Mouse (Mus musculus): Measurements from ENCODE around the gene Ap4e1. TPM values are rescaled to one million over a fixed set of nuclear protein-coding genes. Genes with fewer than 3 reads are reported as not detected.

The Ap4e1 gene
- total and polyA plus RNA-seq, 2 experiments from 2014 or later: 5.8 to 18.7 TPM

- Histone ChIP-seq H3K4me3 (ENCODE audit: low read depth, low read length) (no peak overlapping the region), H3K9ac (no peak overlapping the region), H3K4me1 (ENCODE audit: insufficient read depth) (no peaks in the 10 kb centered on the region), H3K36me3 (ENCODE audit: insufficient read depth) (peaks cover 13% of the 10 kb centered on the region), H3K27ac (ENCODE audit: low read depth, low read length) (no peak overlapping the region), H3K9me3 (ENCODE audit: low read length) (no peaks in the 10 kb centered on the region), H3K27me3 (ENCODE audit: insufficient read depth, low read length) (no peaks in the 10 kb centered on the region), H3K4me2 (ENCODE audit: low read depth) (no peak overlapping the region)
- no peak for TF ChIP-seq CTCF (IDR thresholded peaks at IDR 0.05; ENCODE audit: low read depth)
- WGBS: 96% methylated on average over 4 of the region's 4 CpGs
- no peak for ATAC-seq
- no peak for DNase-seq
Measured at GRCm38 (mm10) chr2:127108986-127109385, 100.5 kb downstream of the Ap4e1 start.

Small RNAs within 50 kb of the gene (microRNA-seq; reads per million reads assigned to microRNA genes)
- 0 reads per million in 2 experiments for gene Gm24081

Other genes with a start within 250 kb of the Ap4e1 start
- 0.14 and 0.31 TPM in 2 replicates for gene Usp50, start 225.2 kb upstream of the Ap4e1 start, total RNA-seq (2014; rRNA removed)
- gene Usp50, start 225.2 kb upstream of the Ap4e1 start, polyA plus RNA-seq (2015; fragmentation: Nextera tagmentation; extraction: Ambion mirVana): 1.3 and 2.1 TPM in 2 replicates
- gene Trpm7, start 132.5 kb upstream of the Ap4e1 start, total RNA-seq (2014; rRNA removed): 36.9 and 51.9 TPM in 2 replicates
- 13.6 and 21.7 TPM in 2 replicates for gene Trpm7, start 132.5 kb upstream of the Ap4e1 start, polyA plus RNA-seq (2015; fragmentation: Nextera tagmentation; extraction: Ambion mirVana)
- 38.9 and 55.3 TPM in 2 replicates for gene Sppl2a, start 75.5 kb upstream of the Ap4e1 start, total RNA-seq (2014; rRNA removed)
- 24.8 and 30.5 TPM in 2 replicates for gene Sppl2a, start 75.5 kb upstream of the Ap4e1 start, polyA plus RNA-seq (2015; fragmentation: Nextera tagmentation; extraction: Ambion mirVana)
- 13.8 and 20.7 TPM in 2 replicates for gene Blvra, start 61.9 kb downstream of the Ap4e1 start, total RNA-seq (2014; rRNA removed)
- gene Blvra, start 61.9 kb downstream of the Ap4e1 start, polyA plus RNA-seq (2015; fragmentation: Nextera tagmentation; extraction: Ambion mirVana): 29.4 and 32.6 TPM in 2 replicates
- gene Ncaph, start 125.2 kb downstream of the Ap4e1 start, total RNA-seq (2014; rRNA removed): 8.0 and 10.9 TPM in 2 replicates
- 10.8 and 11.0 TPM in 2 replicates for gene Ncaph, start 125.2 kb downstream of the Ap4e1 start, polyA plus RNA-seq (2015; fragmentation: Nextera tagmentation; extraction: Ambion mirVana)
- 11.0 and 16.9 TPM in 2 replicates for gene Itpripl1, start 134.7 kb downstream of the Ap4e1 start, total RNA-seq (2014; rRNA removed)
- gene Itpripl1, start 134.7 kb downstream of the Ap4e1 start, polyA plus RNA-seq (2015; fragmentation: Nextera tagmentation; extraction: Ambion mirVana): 15.5 and 16.0 TPM in 2 replicates
- 0.48 and 0.62 TPM in 2 replicates for gene 1810024B03Rik, start 199.6 kb downstream of the Ap4e1 start, total RNA-seq (2014; rRNA removed)
- gene 1810024B03Rik, start 199.6 kb downstream of the Ap4e1 start, polyA plus RNA-seq (2015; fragmentation: Nextera tagmentation; extraction: Ambion mirVana): 0.96 and 1.7 TPM in 2 replicates
- gene Snrnp200, start 199.7 kb downstream of the Ap4e1 start, total RNA-seq (2014; rRNA removed): 88.8 and 111 TPM in 2 replicates
- 27.8 and 32.6 TPM in 2 replicates for gene Snrnp200, start 199.7 kb downstream of the Ap4e1 start, polyA plus RNA-seq (2015; fragmentation: Nextera tagmentation; extraction: Ambion mirVana)
- gene Ciao1, start 239.1 kb downstream of the Ap4e1 start, total RNA-seq (2014; rRNA removed): 32.8 and 50.3 TPM in 2 replicates
- gene Ciao1, start 239.1 kb downstream of the Ap4e1 start, polyA plus RNA-seq (2015; fragmentation: Nextera tagmentation; extraction: Ambion mirVana): 27.8 and 33.1 TPM in 2 replicates
- gene Tmem127, start 239.2 kb downstream of the Ap4e1 start, total RNA-seq (2014; rRNA removed): 85.2 and 94.4 TPM in 2 replicates
- 61.6 and 74.6 TPM in 2 replicates for gene Tmem127, start 239.2 kb downstream of the Ap4e1 start, polyA plus RNA-seq (2015; fragmentation: Nextera tagmentation; extraction: Ambion mirVana)